Mouse (Mus musculus): ENCODE data around the gene Gm13083. TPM values are rescaled to one million over a fixed set of nuclear protein-coding genes. Genes with fewer than 3 reads are reported as not detected.
"Not testable (repeated sequence)": the region's sequence is repeated elsewhere in the genome, so short reads cannot be mapped to it uniquely, and the experiment has no call there.

Gm13083 gene
- total RNA-seq (2014; rRNA removed) (not detected in 2 replicates), polyA plus RNA-seq (2015; fragmentation: Nextera tagmentation; extraction: Ambion mirVana) (not detected in 2 replicates)

GRCm38 (mm10) chr4:143614703-143615102 lies at the start of gene Gm13083:
TSS of gene Gm13083 (plus strand) at chr4:143615003.
- ATAC-seq; H3K27me3 ChIP-seq (ENCODE audit: insufficient read depth, low read length); H3K9ac ChIP-seq; H3K36me3 ChIP-seq (ENCODE audit: insufficient read depth); H3K4me2 ChIP-seq (ENCODE audit: low read depth); H3K4me3 ChIP-seq (ENCODE audit: low read depth, low read length); H3K27ac ChIP-seq (ENCODE audit: low read depth, low read length); H3K4me1 ChIP-seq (ENCODE audit: insufficient read depth); H3K9me3 ChIP-seq (ENCODE audit: low read length); DNase-seq: not testable (repeated sequence)

GRCm38 (mm10) chr4:143611927-143612326 lies 2.9 kb upstream of the Gm13083 start:
- H3K4me1 ChIP-seq (ENCODE audit: insufficient read depth); H3K9me3 ChIP-seq (ENCODE audit: low read length); H3K9ac ChIP-seq; DNase-seq; H3K27me3 ChIP-seq (ENCODE audit: insufficient read depth, low read length); H3K4me2 ChIP-seq (ENCODE audit: low read depth); H3K4me3 ChIP-seq (ENCODE audit: low read depth, low read length); H3K27ac ChIP-seq (ENCODE audit: low read depth, low read length); ATAC-seq; H3K36me3 ChIP-seq (ENCODE audit: insufficient read depth): not testable (repeated sequence)
- WGBS = 86% methylated on average over 9 of the region's 9 CpGs

GRCm38 (mm10) chr4:143618101-143618500 lies 3.3 kb downstream of the Gm13083 start:
- H3K9me3 ChIP-seq (ENCODE audit: low read length); DNase-seq: not testable (repeated sequence)
- WGBS = 87% methylated on average over 4 of the region's 4 CpGs

GRCm38 (mm10) chr4:143657146-143657545 lies 42.3 kb downstream of the Gm13083 start, which contains the start of gene Gm13088:
TSS of gene Gm13088 (minus strand) at chr4:143657246.
- H3K4me1 ChIP-seq (ENCODE audit: insufficient read depth); H3K4me3 ChIP-seq (ENCODE audit: low read depth, low read length); ATAC-seq; H3K27me3 ChIP-seq (ENCODE audit: insufficient read depth, low read length); H3K4me2 ChIP-seq (ENCODE audit: low read depth); H3K36me3 ChIP-seq (ENCODE audit: insufficient read depth); H3K9ac ChIP-seq; DNase-seq; H3K9me3 ChIP-seq (ENCODE audit: low read length); H3K27ac ChIP-seq (ENCODE audit: low read depth, low read length): not testable (repeated sequence)

More at GRCm38 (mm10) chr4:143618101-143618500, 3.3 kb downstream of the Gm13083 start:
- H3K27me3 ChIP-seq (ENCODE audit: insufficient read depth, low read length); H3K4me3 ChIP-seq (ENCODE audit: low read depth, low read length); H3K4me1 ChIP-seq (ENCODE audit: insufficient read depth); H3K4me2 ChIP-seq (ENCODE audit: low read depth); H3K9ac ChIP-seq; ATAC-seq; H3K36me3 ChIP-seq (ENCODE audit: insufficient read depth); H3K27ac ChIP-seq (ENCODE audit: low read depth, low read length): not testable (repeated sequence)

Other genes with a start within 250 kb of the Gm13083 start
- not detected in 2 replicates for gene Pramel1, start 220.6 kb upstream of the Gm13083 start, total RNA-seq (2014; rRNA removed)
- gene Pramel1, start 220.6 kb upstream of the Gm13083 start, polyA plus RNA-seq (2015; fragmentation: Nextera tagmentation; extraction: Ambion mirVana) = not detected in 2 replicates
- 38.3 and 49.5 TPM in 2 replicates for gene Pramef8, start 202.6 kb upstream of the Gm13083 start, total RNA-seq (2014; rRNA removed)
- gene Pramef8, start 202.6 kb upstream of the Gm13083 start, polyA plus RNA-seq (2015; fragmentation: Nextera tagmentation; extraction: Ambion mirVana) = 17.3 and 17.4 TPM in 2 replicates
- gene Oog4, start 164.7 kb upstream of the Gm13083 start, total RNA-seq (2014; rRNA removed) = not detected in 2 replicates
- not detected in 2 replicates for gene Oog4, start 164.7 kb upstream of the Gm13083 start, polyA plus RNA-seq (2015; fragmentation: Nextera tagmentation; extraction: Ambion mirVana)
- not detected in 2 replicates for gene Gm13043, start 103.7 kb upstream of the Gm13083 start, total RNA-seq (2014; rRNA removed)
- not detected in 2 replicates for gene Gm13043, start 103.7 kb upstream of the Gm13083 start, polyA plus RNA-seq (2015; fragmentation: Nextera tagmentation; extraction: Ambion mirVana)
- gene Gm13040, start 79.0 kb upstream of the Gm13083 start, total RNA-seq (2014; rRNA removed) = not detected in 2 replicates
- gene Gm13040, start 79.0 kb upstream of the Gm13083 start, polyA plus RNA-seq (2015; fragmentation: Nextera tagmentation; extraction: Ambion mirVana) = not detected in 2 replicates
- gene BC080695, start 63.3 kb upstream of the Gm13083 start, total RNA-seq (2014; rRNA removed) = not detected in 2 replicates
- gene BC080695, start 63.3 kb upstream of the Gm13083 start, polyA plus RNA-seq (2015; fragmentation: Nextera tagmentation; extraction: Ambion mirVana) = not detected in 2 replicates
- not detected in 2 replicates for gene Gm13057, start 63.3 kb upstream of the Gm13083 start, total RNA-seq (2014; rRNA removed)
- gene Gm13057, start 63.3 kb upstream of the Gm13083 start, polyA plus RNA-seq (2015; fragmentation: Nextera tagmentation; extraction: Ambion mirVana) = not detected in 2 replicates
- gene Gm13088, start 42.2 kb downstream of the Gm13083 start, total RNA-seq (2014; rRNA removed) = not detected in 2 replicates
- gene Gm13088, start 42.2 kb downstream of the Gm13083 start, polyA plus RNA-seq (2015; fragmentation: Nextera tagmentation; extraction: Ambion mirVana) = not detected in 2 replicates
- not detected in 2 replicates for gene Gm13089, start 87.7 kb downstream of the Gm13083 start, total RNA-seq (2014; rRNA removed)
- gene Gm13089, start 87.7 kb downstream of the Gm13083 start, polyA plus RNA-seq (2015; fragmentation: Nextera tagmentation; extraction: Ambion mirVana) = not detected in 2 replicates
- not detected in 2 replicates for gene Gm13078, start 104.5 kb downstream of the Gm13083 start, total RNA-seq (2014; rRNA removed)
- gene Gm13078, start 104.5 kb downstream of the Gm13083 start, polyA plus RNA-seq (2015; fragmentation: Nextera tagmentation; extraction: Ambion mirVana) = not detected in 2 replicates
- not detected in 2 replicates for gene Gm13023, start 174.3 kb downstream of the Gm13083 start, total RNA-seq (2014; rRNA removed)
- gene Gm13023, start 174.3 kb downstream of the Gm13083 start, polyA plus RNA-seq (2015; fragmentation: Nextera tagmentation; extraction: Ambion mirVana) = not detected in 2 replicates
- gene Gm13084, start 201.1 kb downstream of the Gm13083 start, total RNA-seq (2014; rRNA removed) = not detected in 2 replicates
- not detected in 2 replicates for gene Gm13084, start 201.1 kb downstream of the Gm13083 start, polyA plus RNA-seq (2015; fragmentation: Nextera tagmentation; extraction: Ambion mirVana)
- not detected in 2 replicates for gene Gm13103, start 231.5 kb downstream of the Gm13083 start, total RNA-seq (2014; rRNA removed)
- not detected in 2 replicates for gene Gm13103, start 231.5 kb downstream of the Gm13083 start, polyA plus RNA-seq (2015; fragmentation: Nextera tagmentation; extraction: Ambion mirVana)

Data from forebrain, postnatal 0 days (tissue).